Mouse (Mus musculus): ENCODE measurements at regions not wholly inside any gene's neighbourhood (a gene's known extent, or its start where the extent isn't known, plus 50 kb on each side); places are given as distances from the start of the nearest gene placed in this dataset.
A peak's percentile ranks its signal among the peaks of the same experiment; 100 is the strongest.
"Not testable (repeated sequence)": the region's sequence is repeated elsewhere in the genome, so short reads cannot be mapped to it uniquely, and the experiment has no call there.

DNA sequence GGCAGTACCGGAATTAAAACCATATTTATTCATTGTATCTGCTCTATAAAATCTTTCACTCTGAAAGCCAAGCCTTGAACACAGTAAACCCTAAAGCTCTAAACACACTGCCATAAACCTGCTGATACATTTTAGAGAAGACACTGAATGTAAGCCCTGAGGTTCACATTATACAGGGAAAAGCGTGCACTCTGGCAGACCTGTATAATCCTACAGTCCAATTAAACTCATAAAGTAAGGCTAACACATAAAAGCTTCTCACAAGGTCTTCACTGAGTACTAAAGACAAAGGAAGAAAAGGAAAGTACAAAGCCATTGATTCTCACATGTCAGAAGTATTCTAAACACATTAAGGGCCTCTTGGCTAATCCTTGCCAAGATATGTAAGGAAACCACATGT is 302.8 kb downstream of the Cylc2 start:
- intact Hi-C loops (cut with DNase I), result no loop called here
- no peak for DNase-seq (ENCODE audit: low spot score in 2 of 2)

DNA sequence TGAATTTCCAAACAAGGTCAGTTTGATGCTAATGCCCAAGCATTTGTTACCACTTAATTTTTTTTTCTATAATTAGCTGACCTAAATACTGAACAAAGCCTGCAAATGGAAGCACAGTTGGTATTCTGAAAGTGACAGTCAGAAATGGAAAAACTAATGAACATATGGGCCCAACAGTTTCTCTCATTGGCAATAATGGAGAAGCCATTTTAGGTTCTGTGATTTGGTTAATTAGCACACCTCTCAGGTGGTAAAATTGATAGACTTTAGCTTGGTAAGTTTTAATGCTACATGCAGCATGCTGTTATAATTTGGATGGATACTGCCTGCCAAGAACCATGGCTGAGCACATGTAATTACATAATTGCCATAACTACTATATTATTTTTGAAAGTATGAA is 303.3 kb downstream of the Cylc2 start:
- intact Hi-C loops (cut with DNase I), result no loop called here
- no peak for DNase-seq (ENCODE audit: low spot score in 2 of 2)

DNA sequence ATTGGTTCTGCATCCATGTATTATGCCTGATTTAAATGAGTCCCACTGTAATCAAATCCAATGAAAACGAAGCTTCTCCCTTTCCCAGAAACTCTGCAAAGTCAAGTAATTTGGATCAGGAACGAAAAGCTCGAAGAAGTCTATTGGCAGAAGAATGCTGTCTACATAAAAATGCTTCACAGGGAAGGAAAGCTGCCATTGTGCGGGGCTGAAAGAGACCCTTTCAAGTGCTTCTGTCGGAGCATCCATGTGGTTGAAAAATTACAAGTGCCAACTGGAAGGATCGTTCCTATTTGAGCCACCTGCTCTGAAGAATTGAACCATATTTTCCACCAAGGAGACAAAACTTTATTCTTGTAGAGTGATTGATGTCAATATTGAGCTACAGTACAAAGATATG is 328.9 kb downstream of the Cylc2 start:
- intact Hi-C loops (cut with DNase I), result no loop called here

DNA sequence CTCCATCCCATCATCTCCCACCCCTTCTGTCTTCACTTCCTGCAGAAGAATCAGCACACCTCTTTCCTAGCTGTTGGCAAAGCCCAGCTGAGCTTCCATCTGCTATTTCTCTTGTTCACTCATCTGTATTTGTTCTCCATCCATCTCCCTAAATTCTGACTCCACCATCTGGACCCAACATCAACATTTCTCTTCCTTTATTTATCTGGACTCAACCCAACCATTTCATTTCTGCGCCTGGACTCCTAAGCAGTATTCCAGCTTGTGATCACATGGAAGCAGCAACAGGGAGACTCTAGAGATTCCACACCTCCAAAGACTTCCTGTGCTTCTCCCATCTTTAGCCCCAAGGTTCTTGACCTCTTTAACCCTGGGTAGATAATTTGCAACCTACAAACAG is 343.2 kb downstream of the Cylc2 start:
- intact Hi-C loops (cut with DNase I), result no loop called here
- DNase-seq (ENCODE audit: low spot score in 2 of 2), result no peak

More for the DNA sequence above, 328.9 kb downstream of the Cylc2 start:
- DNase-seq (ENCODE audit: low spot score in 2 of 2), result no peak

DNA sequence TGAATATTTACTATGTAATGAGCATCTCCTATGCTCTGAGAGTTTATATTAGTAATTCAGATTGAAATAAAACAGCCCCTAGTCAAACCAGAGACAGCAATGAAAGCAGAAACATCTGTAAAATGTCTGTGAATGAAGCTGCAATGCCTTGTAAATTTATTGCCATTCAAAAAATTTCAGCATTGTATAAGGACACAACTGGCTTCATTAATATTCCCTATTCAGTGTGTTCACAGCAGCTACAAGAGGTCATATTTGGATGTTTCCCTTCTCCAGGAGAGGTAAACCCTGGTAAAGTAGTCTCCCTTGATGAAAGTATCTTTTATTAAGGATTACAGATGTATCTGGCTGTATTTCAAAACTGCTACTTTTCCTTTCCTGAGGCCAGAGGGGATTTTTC is 343.6 kb downstream of the Cylc2 start:
- intact Hi-C loops (cut with DNase I), result no loop called here
- DNase-seq (ENCODE audit: low spot score in 2 of 2), result no peak

DNA sequence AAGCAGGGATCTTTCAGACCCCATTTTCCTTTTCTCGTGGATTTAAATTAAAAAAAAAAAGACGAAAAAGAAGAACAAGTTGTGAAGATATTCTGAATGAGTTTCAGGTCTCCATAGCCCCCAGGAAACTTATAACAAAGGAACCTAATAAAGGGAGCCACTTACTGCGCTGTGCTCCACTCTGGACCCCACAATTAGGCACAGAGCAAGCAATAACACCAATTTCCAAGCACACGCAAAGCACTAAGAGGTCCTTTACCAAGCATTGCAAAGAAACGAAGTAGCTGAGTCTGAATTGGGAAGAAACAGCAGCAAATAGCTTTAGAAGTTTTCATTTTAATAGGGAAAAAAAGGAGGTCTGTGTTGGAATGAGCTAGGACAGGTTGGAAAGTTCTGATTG is 345.9 kb downstream of the Cylc2 start:
- intact Hi-C loops (cut with DNase I), result no loop called here
- DNase-seq (ENCODE audit: low spot score in 2 of 2), result no peak

DNA sequence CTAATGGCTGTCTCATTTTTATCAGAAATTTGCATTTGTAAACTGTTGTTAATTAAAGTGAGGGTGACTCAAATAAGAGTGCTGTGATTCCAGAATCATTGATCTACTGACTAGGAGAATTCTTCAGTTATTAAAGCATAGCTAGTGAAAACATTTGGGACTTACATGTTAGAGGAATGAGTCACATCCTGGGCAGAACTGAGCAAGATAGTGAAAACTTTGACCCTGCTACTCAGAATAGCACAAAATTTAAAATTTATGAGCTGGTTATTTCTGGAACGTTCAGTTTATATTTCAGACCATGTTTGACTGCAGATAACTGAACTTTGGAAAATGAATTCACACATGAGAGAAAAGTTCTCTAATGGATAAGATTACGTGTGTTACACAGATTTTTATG is 360.0 kb downstream of the Cylc2 start:
- no peak for DNase-seq (ENCODE audit: low spot score in 2 of 2)
- intact Hi-C loops (cut with DNase I), result no loop called here

DNA sequence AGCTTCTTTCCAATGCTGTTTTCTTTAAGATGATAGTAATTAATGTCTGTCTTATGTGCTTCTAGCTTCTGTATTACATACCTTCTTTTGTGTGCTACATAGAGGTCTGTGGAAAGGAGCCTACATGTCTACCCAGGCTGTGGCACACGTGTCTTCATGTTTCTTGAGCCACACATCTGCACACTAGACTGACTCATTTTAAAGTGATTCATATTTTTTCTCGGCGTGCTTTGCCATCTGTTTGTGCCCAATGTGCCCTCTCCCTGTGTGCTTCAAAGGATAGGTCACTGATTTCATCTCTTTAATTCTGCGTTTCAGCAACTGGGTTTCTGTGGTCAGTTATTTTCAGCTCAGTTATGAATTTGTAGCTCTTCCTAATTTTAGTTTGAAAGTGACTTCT is 377.6 kb downstream of the Cylc2 start:
- peak in 1 of 2 experiments; percentile 0 for DNase-seq (ENCODE audit: low spot score in 2 of 2)
- intact Hi-C loops (cut with DNase I), result no loop called here

DNA sequence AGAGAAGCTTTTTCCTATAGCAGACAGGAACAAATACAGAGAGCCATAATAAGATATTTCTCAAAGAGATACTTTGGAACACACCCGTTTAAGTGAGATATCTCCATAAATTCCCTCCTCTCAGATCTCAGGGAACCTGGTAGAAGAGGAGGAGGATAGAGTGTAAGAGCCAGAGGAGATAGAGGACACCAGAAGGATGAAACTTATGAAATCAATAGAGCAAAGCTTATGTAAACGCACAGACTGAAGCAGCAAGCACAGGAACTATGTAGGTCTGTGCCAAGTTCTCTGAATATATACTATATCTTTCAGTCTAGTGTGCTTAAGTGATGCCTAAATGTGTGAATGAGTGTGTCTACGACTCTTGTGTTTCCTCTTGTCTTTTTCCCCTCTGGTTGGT is 381.4 kb downstream of the Cylc2 start:
- DNase-seq (ENCODE audit: low spot score in 2 of 2), result peak in 1 of 2 experiments; percentile 3
- intact Hi-C loops (cut with DNase I), result no loop called here

DNA sequence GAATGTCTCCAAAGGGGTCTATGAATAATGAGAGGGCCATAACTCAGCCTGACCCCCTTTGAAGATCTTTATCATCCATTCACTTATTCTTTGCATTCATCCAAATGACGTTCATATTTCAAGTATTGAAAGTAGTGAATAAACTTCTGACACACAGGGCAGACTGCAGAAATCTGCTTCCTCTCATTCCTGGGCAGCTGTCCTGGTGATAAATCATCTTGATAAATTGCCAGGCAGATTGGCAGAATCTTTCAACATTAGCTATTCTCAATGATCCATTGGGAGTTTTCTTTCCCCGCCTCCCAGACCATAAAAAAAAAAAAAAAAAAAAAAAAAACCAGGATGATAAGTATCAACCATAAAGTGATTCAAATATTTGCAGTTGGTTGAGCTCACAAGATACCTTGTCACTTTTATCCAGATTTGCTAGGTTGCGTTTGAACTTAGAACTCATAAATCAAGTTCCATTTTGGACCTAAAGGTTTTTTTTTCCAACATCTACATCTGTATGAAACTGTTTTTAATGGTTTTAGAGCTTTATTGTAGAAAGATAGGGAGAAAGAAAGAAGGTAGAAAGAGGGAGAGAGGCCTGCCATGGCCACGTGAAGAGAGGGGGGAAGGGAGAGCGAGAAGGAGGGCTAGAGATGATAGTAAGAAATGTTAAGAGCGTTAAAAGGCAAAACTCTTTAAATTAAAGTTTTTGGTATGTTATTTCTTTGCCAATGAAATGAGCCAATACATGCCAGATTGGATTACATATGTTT is 383.7 kb downstream of the Cylc2 start:
- intact Hi-C loops (cut with DNase I), result no loop called here
- no peak for DNase-seq (ENCODE audit: low spot score in 2 of 2)

DNA sequence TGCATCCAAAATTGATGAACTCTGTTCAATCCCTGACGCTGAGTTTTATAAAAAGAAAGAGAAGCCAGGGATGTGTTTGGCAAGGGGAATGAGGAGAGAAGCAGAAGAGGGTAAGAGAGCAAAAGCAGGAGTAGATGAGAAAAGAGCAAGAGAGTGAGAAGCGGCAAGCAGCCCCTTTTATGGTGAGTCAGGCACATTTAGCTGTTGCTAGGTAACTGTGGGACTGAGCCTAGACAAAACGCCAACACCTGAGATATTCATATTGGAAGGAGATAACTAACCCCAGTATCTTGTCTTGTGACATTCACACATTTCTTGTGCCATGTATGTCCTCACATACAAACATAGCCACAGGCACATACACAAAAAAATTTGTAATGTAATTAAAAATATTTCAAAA is 410.8 kb downstream of the Cylc2 start:
- DNase-seq (ENCODE audit: low spot score in 2 of 2), result peak in 1 of 2 experiments; percentile 1
- intact Hi-C loops (cut with DNase I), result no loop called here

DNA sequence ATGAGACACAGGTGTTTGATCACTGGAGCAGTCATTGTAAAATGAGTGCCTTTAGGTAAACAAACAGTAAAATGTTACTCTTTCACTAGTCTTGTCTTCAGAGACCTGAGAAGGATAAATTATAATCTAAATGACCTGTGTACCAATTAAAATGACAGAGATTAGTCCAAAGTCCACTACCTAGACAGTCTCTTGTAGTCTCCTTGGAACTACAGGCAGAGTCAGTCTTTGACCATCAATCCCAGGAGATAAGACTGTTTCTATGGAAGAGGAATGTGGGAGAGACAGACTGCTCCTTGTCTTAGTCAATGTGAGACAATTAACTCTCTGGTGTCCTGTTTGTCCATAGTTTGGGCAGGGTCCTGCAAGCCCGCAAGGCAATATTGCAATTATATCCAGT is 417.0 kb downstream of the Cylc2 start:
- intact Hi-C loops (cut with DNase I), result no loop called here
- DNase-seq (ENCODE audit: low spot score in 2 of 2), result no peak

DNA sequence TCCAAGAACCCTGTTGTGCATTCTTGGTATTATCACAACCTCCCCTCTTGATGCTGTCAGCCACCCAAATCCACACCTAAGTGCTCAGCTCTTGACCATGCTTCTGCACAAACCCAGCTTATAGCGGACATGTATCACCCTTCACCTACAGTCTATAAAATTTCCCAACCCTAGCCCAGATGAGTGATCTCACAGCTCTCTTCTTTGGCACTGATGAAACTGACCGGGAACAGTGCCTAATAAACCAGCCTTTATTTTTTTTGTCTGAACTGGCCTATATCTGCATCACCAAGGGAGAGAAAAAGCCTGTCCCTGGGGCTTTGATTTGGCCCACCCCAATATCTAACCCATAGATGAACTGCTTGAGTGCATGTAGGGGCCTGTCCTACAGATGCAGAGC is 440.8 kb downstream of the Cylc2 start:
- no peak for DNase-seq (ENCODE audit: low spot score in 2 of 2)
- intact Hi-C loops (cut with DNase I), result no loop called here

DNA sequence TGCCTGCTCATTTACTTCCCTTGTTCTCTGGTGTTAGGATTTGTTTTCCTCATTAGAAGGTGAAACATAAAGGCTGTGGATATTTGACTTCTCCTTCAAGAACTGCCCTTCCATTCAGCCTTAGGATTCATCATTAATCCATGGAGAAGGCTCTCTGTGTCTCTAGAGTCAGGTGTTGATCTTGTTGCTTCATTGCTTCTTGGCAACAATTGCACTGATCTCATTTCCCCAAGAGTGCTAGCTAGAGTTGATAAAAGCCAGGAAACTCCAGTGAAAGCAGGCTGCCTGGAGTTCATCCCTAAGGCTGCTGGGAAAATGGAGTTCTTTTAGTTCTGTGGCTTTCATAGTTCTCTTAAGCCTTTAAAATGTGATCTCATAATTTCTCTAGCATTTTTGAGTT is 441.8 kb downstream of the Cylc2 start:
- intact Hi-C loops (cut with DNase I), result no loop called here
- no peak for DNase-seq (ENCODE audit: low spot score in 2 of 2)

DNA sequence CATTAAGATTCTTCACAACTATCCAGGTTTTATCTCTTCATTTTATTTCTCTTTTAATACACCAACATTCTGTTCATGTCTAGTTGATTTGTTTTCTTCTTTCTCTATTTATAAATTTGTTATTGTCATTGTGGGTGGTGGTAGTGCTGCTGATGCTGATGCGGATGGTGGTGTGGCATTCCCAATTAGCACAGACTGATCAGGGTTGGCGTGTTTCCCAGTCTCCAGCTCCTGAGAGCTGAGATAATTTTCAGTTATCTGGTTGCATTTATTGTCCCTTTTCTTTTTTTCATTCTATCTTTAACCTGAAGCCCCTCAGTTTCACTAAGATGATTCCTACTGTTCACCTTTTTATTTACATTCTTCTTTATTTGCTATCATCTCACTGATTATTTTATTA is 455.0 kb downstream of the Cylc2 start:
- DNase-seq (ENCODE audit: low spot score in 2 of 2), result peak; percentile 12 to 32
- intact Hi-C loops (cut with DNase I), result no loop called here

DNA sequence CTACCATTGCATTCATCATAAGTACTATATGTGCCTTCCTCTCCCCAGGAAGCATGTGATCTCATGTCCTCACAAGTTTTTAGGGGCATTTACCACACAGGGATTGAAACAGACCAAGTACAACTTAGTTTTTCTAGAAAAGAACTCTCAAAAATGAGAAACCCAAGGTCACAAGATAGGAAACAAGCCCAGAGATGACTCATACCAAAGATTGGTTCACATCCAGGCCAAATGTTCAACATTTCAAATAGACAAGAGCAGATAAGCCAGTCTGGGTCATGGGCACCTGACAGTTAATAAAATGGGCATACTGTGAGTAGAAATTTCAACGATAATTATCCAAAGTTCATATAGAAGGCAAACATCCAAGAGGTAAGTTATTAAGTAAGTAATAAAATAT is 457.9 kb downstream of the Cylc2 start:
- intact Hi-C loops (cut with DNase I), result no loop called here
- DNase-seq (ENCODE audit: low spot score in 2 of 2), result no peak

DNA sequence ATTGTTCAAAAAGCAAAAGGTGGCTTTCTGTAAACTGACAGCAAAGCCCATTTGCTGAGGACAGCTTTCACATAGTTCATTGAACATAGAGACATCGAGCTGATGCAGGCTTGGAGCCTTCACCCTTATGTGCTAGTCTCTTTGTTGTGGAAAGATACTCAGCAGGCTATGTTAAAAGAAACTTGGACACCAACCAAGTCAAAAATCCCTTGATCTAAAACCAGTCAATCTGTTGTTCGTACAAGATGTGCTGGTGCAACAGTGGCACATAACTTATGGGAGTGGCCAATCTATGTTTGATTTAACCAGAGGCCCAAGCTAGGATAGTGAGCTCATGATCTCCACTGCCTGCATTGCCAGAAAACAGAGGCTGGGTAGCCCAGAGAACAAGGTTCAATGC is 462.6 kb downstream of the Cylc2 start:
- intact Hi-C loops (cut with DNase I), result no loop called here
- no peak for DNase-seq (ENCODE audit: low spot score in 2 of 2)

DNA sequence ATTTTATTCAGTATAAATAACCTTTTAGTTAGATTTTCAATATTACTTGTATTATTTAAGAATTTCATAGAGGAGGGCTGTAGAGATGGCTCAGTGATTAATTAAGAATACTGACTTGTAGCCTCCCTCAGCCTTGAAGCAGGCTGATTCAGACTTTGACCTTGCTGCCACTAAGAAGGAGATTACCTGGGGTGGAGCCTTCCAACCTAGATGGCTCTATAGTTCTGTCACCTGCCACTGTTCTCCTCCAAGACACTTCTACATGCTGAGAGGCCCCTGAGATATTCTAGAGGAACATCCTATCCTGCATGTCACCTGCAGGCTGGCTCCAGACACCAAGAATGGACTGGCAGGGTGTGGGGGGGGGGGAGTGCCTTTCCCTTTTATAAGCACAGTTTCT is 466.9 kb downstream of the Cylc2 start:
- intact Hi-C loops (cut with DNase I); DNase-seq (ENCODE audit: low spot score in 2 of 2): not testable (repeated sequence)

DNA sequence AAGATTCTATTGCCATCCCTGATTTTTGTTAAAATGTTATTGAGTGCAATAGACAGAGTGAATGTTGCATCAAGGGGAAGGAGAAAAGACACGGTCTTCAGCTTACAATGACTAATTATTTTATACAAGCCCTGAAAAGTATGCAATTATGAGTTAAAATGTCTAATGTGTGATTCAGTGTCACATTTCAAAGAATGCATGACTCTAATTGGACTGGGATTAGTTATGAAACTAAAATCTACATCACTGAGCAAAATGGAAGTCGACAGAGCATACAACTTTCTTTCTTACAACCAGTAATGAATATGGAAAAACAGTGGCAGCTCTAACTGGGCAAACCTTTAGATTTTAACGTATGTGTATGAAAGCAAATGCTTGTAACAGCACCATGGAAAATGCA is 470.2 kb downstream of the Cylc2 start:
- DNase-seq (ENCODE audit: low spot score in 2 of 2), result no peak
- intact Hi-C loops (cut with DNase I), result no loop called here
